Mouse (Mus musculus): ENCODE results near the gene 9130213A22Rik. TPM values are rescaled to one million over a fixed set of nuclear protein-coding genes. Genes with fewer than 3 reads are reported as not detected.
"Not testable (repeated sequence)": the region's sequence is repeated elsewhere in the genome, so short reads cannot be mapped to it uniquely, and the experiment has no call there.

9130213A22Rik gene
- total RNA-seq, 2 experiments from 2014 or later: 0.50 to 0.76 TPM

- DNase-seq: not testable (repeated sequence)
These were observed 28.5 kb downstream of the 9130213A22Rik start for GRCm38 (mm10) chr11:69093856-69094255.

- no peak for DNase-seq
These were observed 29.5 kb downstream of the 9130213A22Rik start for GRCm38 (mm10) chr11:69092871-69093270.

GRCm38 (mm10) chr11:69092386-69092751 is 30.0 kb downstream of the 9130213A22Rik start:
- peak; percentile 91 to 92 for DNase-seq

GRCm38 (mm10) chr11:69091566-69092385 is 30.6 kb downstream of the 9130213A22Rik start:
- DNase-seq: no peak

- no peak for DNase-seq
These were observed 32.0 kb downstream of the 9130213A22Rik start for GRCm38 (mm10) chr11:69090367-69090766.

GRCm38 (mm10) chr11:69089616-69090290 is 32.6 kb downstream of the 9130213A22Rik start:
- DNase-seq: peak; percentile 54 to 55

- DNase-seq: no peak
These were observed 33.4 kb downstream of the 9130213A22Rik start for GRCm38 (mm10) chr11:69088856-69089615.

- DNase-seq: peak; percentile 92 to 97
These were observed 34.1 kb downstream of the 9130213A22Rik start, which contains the start of gene Vamp2 for GRCm38 (mm10) chr11:69088103-69088855. Vamp2 (plus strand) TSS chr11:69088490.

- DNase-seq: no peak
These were observed 34.8 kb downstream of the 9130213A22Rik start for GRCm38 (mm10) chr11:69087597-69087996.

GRCm38 (mm10) chr11:69087082-69087481 is 35.3 kb downstream of the 9130213A22Rik start:
- DNase-seq: no peak

- DNase-seq: no peak
These were observed 36.0 kb downstream of the 9130213A22Rik start for GRCm38 (mm10) chr11:69086390-69086789.

GRCm38 (mm10) chr11:69085608-69086007 is 36.8 kb downstream of the 9130213A22Rik start:
- no peak for DNase-seq

- no peak for DNase-seq
These were observed 40.8 kb downstream of the 9130213A22Rik start for GRCm38 (mm10) chr11:69081613-69082012.

- no peak for DNase-seq
These were observed 41.5 kb downstream of the 9130213A22Rik start for GRCm38 (mm10) chr11:69080855-69081222.

GRCm38 (mm10) chr11:69080102-69080854 is 42.1 kb downstream of the 9130213A22Rik start:
- DNase-seq: no peak

GRCm38 (mm10) chr11:69078805-69079438 is 43.5 kb downstream of the 9130213A22Rik start:
- no peak for DNase-seq

- no peak for DNase-seq
These were observed 44.3 kb downstream of the 9130213A22Rik start for GRCm38 (mm10) chr11:69078041-69078440.

GRCm38 (mm10) chr11:69077316-69077715 is 45.1 kb downstream of the 9130213A22Rik start:
- DNase-seq: no peak

GRCm38 (mm10) chr11:69076572-69076971 is 45.8 kb downstream of the 9130213A22Rik start:
- peak in 1 of 2 experiments; percentile 60 for DNase-seq

GRCm38 (mm10) chr11:69075764-69076479 is 46.5 kb downstream of the 9130213A22Rik start:
- DNase-seq: no peak
